Mouse (Mus musculus): ENCODE data around the gene Olfr1126. TPM values are rescaled to one million over a fixed set of nuclear protein-coding genes. Genes with fewer than 3 reads are reported as not detected.
"Not testable (repeated sequence)": the region's sequence is repeated elsewhere in the genome, so short reads cannot be mapped to it uniquely, and the experiment has no call there.

Olfr1126 gene
- total and polyA plus RNA-seq, 3 experiments, result not detected

GRCm38 (mm10) chr2:87482276-87482675 is 28.5 kb downstream of the Olfr1126 start:
- no peak for DNase-seq (ENCODE audit: low read depth, low spot score)
- Histone ChIP-seq H3K27ac (ENCODE audit: control insufficient read depth, low read depth, low read length) (no peak overlapping the region), H3K79me2 (ENCODE audit: control insufficient read depth, insufficient read depth, low read length, poor library complexity) (no peaks in the 10 kb centered on the region), H3K9me3 (replicated peaks; ENCODE audit: insufficient read depth, low read length) (no peaks in the 10 kb centered on the region), H3K4me3 (ENCODE audit: control insufficient read depth in 1 of 2, insufficient read depth in 1 of 2, low read depth in 2 of 2, low read length in 2 of 2) (no peak overlapping the region), H3K4me1 (ENCODE audit: control insufficient read depth in 1 of 2, insufficient read depth in 2 of 2, low read length in 2 of 2) (no peaks in the 10 kb centered on the region), H3K9ac (ENCODE audit: control insufficient read depth, low read depth, low read length, poor library complexity, severe bottlenecking) (no peak overlapping the region), H3K36me3 (ENCODE audit: control insufficient read depth in 1 of 2, insufficient read depth in 2 of 2, low read length in 2 of 2) (no peaks in the 10 kb centered on the region), H3K27me3 (ENCODE audit: control insufficient read depth in 1 of 2, insufficient read depth in 2 of 2, low read length in 2 of 2) (no peaks in the 10 kb centered on the region)
- TF ChIP-seq POLR2AphosphoS2 (IDR thresholded peaks at IDR 0.05; ENCODE audit: low read length), result no peak
- no peak for TF ChIP-seq RCOR1 (IDR thresholded peaks at IDR 0.05; ENCODE audit: low read depth, low read length)
- TF ChIP-seq POLR2AphosphoS5 (IDR thresholded peaks at IDR 0.05; ENCODE audit: borderline replicate concordance, low read depth, low read length), result no peak
- TF ChIP-seq SIN3A (IDR thresholded peaks at IDR 0.05; ENCODE audit: low read length), result no peak
- TF ChIP-seq BHLHE40 (IDR thresholded peaks at IDR 0.05; ENCODE audit: borderline replicate concordance, low read depth, low read length), result no peak
- no peak for TF ChIP-seq MAX (IDR thresholded peaks at IDR 0.05; ENCODE audit: low read length)
- TF ChIP-seq JUND (IDR thresholded peaks at IDR 0.05; ENCODE audit: low read depth, low read length), result no peak

GRCm38 (mm10) chr2:87496993-87497392 is 43.2 kb downstream of the Olfr1126 start, which contains the start of gene Pramel7:
Gene Pramel7 (minus strand): TSS chr2:87497093.
- H3K27me3 ChIP-seq (ENCODE audit: control insufficient read depth in 1 of 2, insufficient read depth in 2 of 2, low read length in 2 of 2); H3K4me1 ChIP-seq (ENCODE audit: control insufficient read depth in 1 of 2, insufficient read depth in 2 of 2, low read length in 2 of 2); H3K4me3 ChIP-seq (ENCODE audit: control insufficient read depth in 1 of 2, insufficient read depth in 1 of 2, low read depth in 2 of 2, low read length in 2 of 2); DNase-seq (ENCODE audit: low read depth, low spot score); H3K27ac ChIP-seq (ENCODE audit: control insufficient read depth, low read depth, low read length); H3K9me3 ChIP-seq (replicated peaks; ENCODE audit: insufficient read depth, low read length); H3K9ac ChIP-seq (ENCODE audit: control insufficient read depth, low read depth, low read length, poor library complexity, severe bottlenecking); H3K36me3 ChIP-seq (ENCODE audit: control insufficient read depth in 1 of 2, insufficient read depth in 2 of 2, low read length in 2 of 2); H3K79me2 ChIP-seq (ENCODE audit: control insufficient read depth, insufficient read depth, low read length, poor library complexity): not testable (repeated sequence)

GRCm38 (mm10) chr2:87506265-87506664 is 52.5 kb downstream of the Olfr1126 start, which contains the start of gene Pramel6:
Gene Pramel6 (plus strand): TSS chr2:87506565.
- Histone ChIP-seq H3K27me3 (ENCODE audit: control insufficient read depth in 1 of 2, insufficient read depth in 2 of 2, low read length in 2 of 2) (no peaks in the 10 kb centered on the region), H3K36me3 (ENCODE audit: control insufficient read depth in 1 of 2, insufficient read depth in 2 of 2, low read length in 2 of 2) (no peaks in the 10 kb centered on the region), H3K79me2 (ENCODE audit: control insufficient read depth, insufficient read depth, low read length, poor library complexity) (no peaks in the 10 kb centered on the region), H3K27ac (ENCODE audit: control insufficient read depth, low read depth, low read length) (no peak within 1 kb of the TSS), H3K9me3 (replicated peaks; ENCODE audit: insufficient read depth, low read length) (no peaks in the 10 kb centered on the region), H3K4me1 (ENCODE audit: control insufficient read depth in 1 of 2, insufficient read depth in 2 of 2, low read length in 2 of 2) (no peaks in the 10 kb centered on the region), H3K4me3 (ENCODE audit: control insufficient read depth in 1 of 2, insufficient read depth in 1 of 2, low read depth in 2 of 2, low read length in 2 of 2) (no peak within 1 kb of the TSS), H3K9ac (ENCODE audit: control insufficient read depth, low read depth, low read length, poor library complexity, severe bottlenecking) (no peak within 1 kb of the TSS)
- TF ChIP-seq RAD21 (IDR thresholded peaks at IDR 0.05; ENCODE audit: low read depth, low read length), result no peak
- TF ChIP-seq MYB (IDR thresholded peaks at IDR 0.05; ENCODE audit: low read depth, low read length), result no peak
- no peak for TF ChIP-seq ELF1 (IDR thresholded peaks at IDR 0.05; ENCODE audit: low read depth, low read length)
- TF ChIP-seq BHLHE40 (IDR thresholded peaks at IDR 0.05; ENCODE audit: borderline replicate concordance, low read depth, low read length), result no peak
- no peak for TF ChIP-seq EP300 (IDR thresholded peaks at IDR 0.05; ENCODE audit: low read depth in 1 of 2, low read length in 2 of 2)
- no peak for TF ChIP-seq MXI1 (IDR thresholded peaks at IDR 0.05; ENCODE audit: low read depth, low read length)
- no peak for TF ChIP-seq CTCF (IDR thresholded peaks at IDR 0.05 in 2 of 3, conservative IDR thresholded peaks at IDR 0.05 in 1 of 3; ENCODE audit: control insufficient read depth in 1 of 3, insufficient read depth in 1 of 3, low read depth in 2 of 3, low read length in 3 of 3, poor library complexity in 1 of 3, severe bottlenecking in 1 of 3)
- no peak for DNase-seq (ENCODE audit: low read depth, low spot score)

Other genes with a start within 250 kb of the Olfr1126 start
- gene Olfr1113, start 245.0 kb upstream of the Olfr1126 start, total RNA-seq (2012; rRNA removed), result not detected in 2 replicates
- gene Olfr1113, start 245.0 kb upstream of the Olfr1126 start, polyA plus RNA-seq (2012; ENCODE audit: insufficient read depth in 1 of 2, insufficient read length in 2 of 2, low read depth in 1 of 2, low replicate concordance in 2 of 2, missing spikeins in 1 of 2), result not detected
- not detected in 2 replicates for gene Olfr1115, start 205.9 kb upstream of the Olfr1126 start, total RNA-seq (2012; rRNA removed)
- gene Olfr1115, start 205.9 kb upstream of the Olfr1126 start, polyA plus RNA-seq (2012; ENCODE audit: insufficient read depth in 1 of 2, insufficient read length in 2 of 2, low read depth in 1 of 2, low replicate concordance in 2 of 2, missing spikeins in 1 of 2), result not detected
- gene Olfr1116, start 186.4 kb upstream of the Olfr1126 start, total RNA-seq (2012; rRNA removed), result not detected in 2 replicates
- gene Olfr1116, start 186.4 kb upstream of the Olfr1126 start, polyA plus RNA-seq (2012; ENCODE audit: insufficient read depth in 1 of 2, insufficient read length in 2 of 2, low read depth in 1 of 2, low replicate concordance in 2 of 2, missing spikeins in 1 of 2), result under 1 TPM in 1 of 2 experiments, not detected in 1; 0.01 TPM
- gene Olfr1118, start 146.4 kb upstream of the Olfr1126 start, total RNA-seq (2012; rRNA removed), result not detected in 2 replicates
- gene Olfr1118, start 146.4 kb upstream of the Olfr1126 start, polyA plus RNA-seq (2012; ENCODE audit: insufficient read depth in 1 of 2, insufficient read length in 2 of 2, low read depth in 1 of 2, low replicate concordance in 2 of 2, missing spikeins in 1 of 2), result not detected
- not detected in 2 replicates for gene Olfr1120, start 99.1 kb upstream of the Olfr1126 start, total RNA-seq (2012; rRNA removed)
- gene Olfr1120, start 99.1 kb upstream of the Olfr1126 start, polyA plus RNA-seq (2012; ENCODE audit: insufficient read depth in 1 of 2, insufficient read length in 2 of 2, low read depth in 1 of 2, low replicate concordance in 2 of 2, missing spikeins in 1 of 2), result not detected
- not detected in 2 replicates for gene Olfr1121, start 84.1 kb upstream of the Olfr1126 start, total RNA-seq (2012; rRNA removed)
- not detected for gene Olfr1121, start 84.1 kb upstream of the Olfr1126 start, polyA plus RNA-seq (2012; ENCODE audit: insufficient read depth in 1 of 2, insufficient read length in 2 of 2, low read depth in 1 of 2, low replicate concordance in 2 of 2, missing spikeins in 1 of 2)
- gene Olfr1122, start 68.1 kb upstream of the Olfr1126 start, total RNA-seq (2012; rRNA removed), result not detected in 2 replicates
- not detected for gene Olfr1122, start 68.1 kb upstream of the Olfr1126 start, polyA plus RNA-seq (2012; ENCODE audit: insufficient read depth in 1 of 2, insufficient read length in 2 of 2, low read depth in 1 of 2, low replicate concordance in 2 of 2, missing spikeins in 1 of 2)
- not detected in 2 replicates for gene Olfr1123, start 37.3 kb upstream of the Olfr1126 start, total RNA-seq (2012; rRNA removed)
- not detected for gene Olfr1123, start 37.3 kb upstream of the Olfr1126 start, polyA plus RNA-seq (2012; ENCODE audit: insufficient read depth in 1 of 2, insufficient read length in 2 of 2, low read depth in 1 of 2, low replicate concordance in 2 of 2, missing spikeins in 1 of 2)
- gene Olfr1124, start 23.7 kb upstream of the Olfr1126 start, total RNA-seq (2012; rRNA removed), result not detected in 2 replicates
- not detected for gene Olfr1124, start 23.7 kb upstream of the Olfr1126 start, polyA plus RNA-seq (2012; ENCODE audit: insufficient read depth in 1 of 2, insufficient read length in 2 of 2, low read depth in 1 of 2, low replicate concordance in 2 of 2, missing spikeins in 1 of 2)
- gene Pramel7, start 43.1 kb downstream of the Olfr1126 start, total RNA-seq (2012; rRNA removed), result not detected in 2 replicates
- gene Pramel7, start 43.1 kb downstream of the Olfr1126 start, polyA plus RNA-seq (2012; ENCODE audit: insufficient read depth in 1 of 2, insufficient read length in 2 of 2, low read depth in 1 of 2, low replicate concordance in 2 of 2, missing spikeins in 1 of 2), result not detected
- not detected in 2 replicates for gene Pramel6, start 52.6 kb downstream of the Olfr1126 start, total RNA-seq (2012; rRNA removed)
- gene Pramel6, start 52.6 kb downstream of the Olfr1126 start, polyA plus RNA-seq (2012; ENCODE audit: insufficient read depth in 1 of 2, insufficient read length in 2 of 2, low read depth in 1 of 2, low replicate concordance in 2 of 2, missing spikeins in 1 of 2), result not detected
- gene Olfr153, start 77.8 kb downstream of the Olfr1126 start, total RNA-seq (2012; rRNA removed), result not detected in 2 replicates
- gene Olfr153, start 77.8 kb downstream of the Olfr1126 start, polyA plus RNA-seq (2012; ENCODE audit: insufficient read depth in 1 of 2, insufficient read length in 2 of 2, low read depth in 1 of 2, low replicate concordance in 2 of 2, missing spikeins in 1 of 2), result not detected
- gene Olfr1128, start 91.6 kb downstream of the Olfr1126 start, total RNA-seq (2012; rRNA removed), result not detected in 2 replicates
- gene Olfr1128, start 91.6 kb downstream of the Olfr1126 start, polyA plus RNA-seq (2012; ENCODE audit: insufficient read depth in 1 of 2, insufficient read length in 2 of 2, low read depth in 1 of 2, low replicate concordance in 2 of 2, missing spikeins in 1 of 2), result not detected
- gene Olfr1129, start 119.9 kb downstream of the Olfr1126 start, total RNA-seq (2012; rRNA removed), result not detected in 2 replicates
- gene Olfr1129, start 119.9 kb downstream of the Olfr1126 start, polyA plus RNA-seq (2012; ENCODE audit: insufficient read depth in 1 of 2, insufficient read length in 2 of 2, low read depth in 1 of 2, low replicate concordance in 2 of 2, missing spikeins in 1 of 2), result under 1 TPM in 1 of 2 experiments, not detected in 1; 0.06 TPM
- gene Olfr1130, start 152.2 kb downstream of the Olfr1126 start, total RNA-seq (2012; rRNA removed), result not detected in 2 replicates
- not detected for gene Olfr1130, start 152.2 kb downstream of the Olfr1126 start, polyA plus RNA-seq (2012; ENCODE audit: insufficient read depth in 1 of 2, insufficient read length in 2 of 2, low read depth in 1 of 2, low replicate concordance in 2 of 2, missing spikeins in 1 of 2)
- gene Olfr1131, start 173.1 kb downstream of the Olfr1126 start, total RNA-seq (2012; rRNA removed), result not detected in 2 replicates
- gene Olfr1131, start 173.1 kb downstream of the Olfr1126 start, polyA plus RNA-seq (2012; ENCODE audit: insufficient read depth in 1 of 2, insufficient read length in 2 of 2, low read depth in 1 of 2, low replicate concordance in 2 of 2, missing spikeins in 1 of 2), result not detected
- gene Olfr1132, start 183.6 kb downstream of the Olfr1126 start, total RNA-seq (2012; rRNA removed), result not detected in 2 replicates
- gene Olfr1132, start 183.6 kb downstream of the Olfr1126 start, polyA plus RNA-seq (2012; ENCODE audit: insufficient read depth in 1 of 2, insufficient read length in 2 of 2, low read depth in 1 of 2, low replicate concordance in 2 of 2, missing spikeins in 1 of 2), result not detected
- gene Olfr1133, start 193.4 kb downstream of the Olfr1126 start, total RNA-seq (2012; rRNA removed), result not detected in 2 replicates
- gene Olfr1133, start 193.4 kb downstream of the Olfr1126 start, polyA plus RNA-seq (2012; ENCODE audit: insufficient read depth in 1 of 2, insufficient read length in 2 of 2, low read depth in 1 of 2, low replicate concordance in 2 of 2, missing spikeins in 1 of 2), result not detected
- not detected in 2 replicates for gene Olfr1134, start 204.5 kb downstream of the Olfr1126 start, total RNA-seq (2012; rRNA removed)
- not detected for gene Olfr1134, start 204.5 kb downstream of the Olfr1126 start, polyA plus RNA-seq (2012; ENCODE audit: insufficient read depth in 1 of 2, insufficient read length in 2 of 2, low read depth in 1 of 2, low replicate concordance in 2 of 2, missing spikeins in 1 of 2)
- gene Olfr1135, start 219.7 kb downstream of the Olfr1126 start, total RNA-seq (2012; rRNA removed), result not detected in 2 replicates
- not detected for gene Olfr1135, start 219.7 kb downstream of the Olfr1126 start, polyA plus RNA-seq (2012; ENCODE audit: insufficient read depth in 1 of 2, insufficient read length in 2 of 2, low read depth in 1 of 2, low replicate concordance in 2 of 2, missing spikeins in 1 of 2)
- not detected in 2 replicates for gene Olfr1136, start 240.0 kb downstream of the Olfr1126 start, total RNA-seq (2012; rRNA removed)
- not detected for gene Olfr1136, start 240.0 kb downstream of the Olfr1126 start, polyA plus RNA-seq (2012; ENCODE audit: insufficient read depth in 1 of 2, insufficient read length in 2 of 2, low read depth in 1 of 2, low replicate concordance in 2 of 2, missing spikeins in 1 of 2)